Mouse (Mus musculus) intestine, embryonic 14.5 days (tissue): Measurements from ENCODE around the gene Rft1. TPM values are rescaled to one million over a fixed set of nuclear protein-coding genes. Genes with fewer than 3 reads are reported as not detected.

Experiments
- ATAC-seq: fragments of 200-750 bp; cut with Nextera tagmentation; replicated peaks from 2 replicates; pipeline ENCODE4 v1.8.0; 2017; ENCODE audit warnings: low read depth, moderate number of reproducible peaks, moderate TSS enrichment, moderate library complexity; ENCODE audit not compliant: low FRiP score, low TSS enrichment
- DNase-seq: peaks from one replicate; pipeline ENCODE4 v3.0.0-alpha.2; 2018; ENCODE audit warnings: low spot score
- H3K27ac ChIP-seq: fragments of 300-500 bp; sonication (generic); 2 replicates; pipeline ENCODE4 v1.5.1; 2014; ENCODE audit warnings: low read depth, mild to moderate bottlenecking, control low read depth
- H3K27me3 ChIP-seq: fragments of 300-500 bp; sonication (generic); replicated peaks from 2 replicates; pipeline ENCODE4 v1.6.1; 2014; ENCODE audit warnings: low read length, control low read depth; ENCODE audit not compliant: control insufficient read depth, insufficient read depth
- H3K36me3 ChIP-seq: fragments of 300-500 bp; sonication (generic); 2 replicates; pipeline ENCODE4 v1.6.1; 2014; ENCODE audit warnings: low read length, control low read depth; ENCODE audit not compliant: control insufficient read depth, insufficient read depth
- H3K4me1 ChIP-seq: fragments of 300-500 bp; sonication (generic); replicated peaks from 2 replicates; pipeline ENCODE4 v1.6.1; 2014; ENCODE audit warnings: low read length, control low read depth, mixed read lengths; ENCODE audit not compliant: control insufficient read depth, insufficient read depth
- H3K4me2 ChIP-seq: fragments of 300-500 bp; sonication (generic); 2 replicates; pipeline ENCODE4 v1.6.1; 2014; ENCODE audit warnings: low read length
- H3K4me3 ChIP-seq: fragments of 300-500 bp; sonication (generic); 2 replicates; pipeline ENCODE4 v1.5.1; 2014; ENCODE audit warnings: low read depth, low read length, control low read depth, mixed read lengths
- H3K9ac ChIP-seq: fragments of 300-500 bp; sonication (generic); 2 replicates; pipeline ENCODE4 v1.6.1; 2014; ENCODE audit warnings: mild to moderate bottlenecking, low read length
- H3K9me3 ChIP-seq: fragments of 300-500 bp; sonication (generic); 2 replicates; pipeline ENCODE4 v1.6.1; 2016; ENCODE audit warnings: low read length, control low read depth; ENCODE audit not compliant: control insufficient read depth
- WGBS: fragments of 180-500 bp; shearing (Covaris S2); extraction: QIAGEN DNeasy Blood & Tissue Kit; methylation state at CpG from one replicate; pipeline ENCODE4 v1.1.7; 2014; 5-methylcytosine and 5-hydroxymethylcytosine counted together
- polyA plus RNA-seq: library from polyadenylated mRNA; unstranded; fragments of >200 nt; fragmentation: Nextera tagmentation; extraction: Ambion mirVana; gene quantifications from 2 replicates; pipeline ENCODE4 v1.2.1, GENCODE M21; 2014

Gene Rft1
- polyA plus RNA-seq, 1 experiment from 2014 or later: 16.6 TPM

DNA sequence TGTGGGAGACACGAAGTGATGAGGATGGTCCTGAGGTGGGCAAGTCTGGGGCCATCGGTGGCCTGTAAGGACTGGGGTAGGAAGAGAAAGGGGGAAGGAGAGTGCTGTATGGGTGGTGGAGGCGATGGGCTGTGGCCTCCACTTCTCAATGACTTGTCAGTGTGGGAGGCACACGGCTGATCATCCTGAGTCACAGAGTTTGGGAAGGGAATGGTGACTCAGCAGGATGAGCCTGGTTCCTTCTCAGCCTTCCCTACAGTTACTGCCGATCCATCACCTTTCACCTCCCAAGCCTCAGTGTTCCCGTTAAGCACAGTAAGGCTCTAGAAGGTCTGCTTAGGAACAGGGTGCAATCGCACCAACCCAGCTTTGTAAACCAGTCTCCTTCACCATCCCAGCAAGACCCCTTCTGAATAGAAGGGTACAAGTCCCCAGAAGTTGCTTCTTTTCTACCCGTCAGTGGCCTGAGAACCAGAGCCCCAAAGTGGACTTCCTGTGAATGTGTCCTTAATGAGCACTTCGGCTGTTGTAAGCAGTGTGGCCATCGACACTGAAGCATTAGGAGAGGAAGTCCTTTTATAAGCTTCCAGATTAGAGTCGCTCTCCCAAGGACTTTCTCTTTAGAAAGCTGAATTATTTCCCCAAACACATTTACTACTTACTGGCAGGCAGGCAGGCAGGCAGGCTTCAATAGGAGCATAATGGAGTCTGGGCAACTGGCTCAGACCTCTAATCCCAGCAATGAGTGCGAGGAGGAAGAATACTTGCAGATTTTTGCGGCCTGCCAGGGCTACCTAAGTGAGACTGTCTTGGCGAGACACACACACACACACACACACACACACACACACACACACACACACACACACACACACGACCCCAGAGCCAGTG lies 17.2 kb downstream of the Rft1 start:
- Histone ChIP-seq H3K36me3 (peaks cover 63% of the 10 kb centered on the region), H3K9me3 (no peaks in the 10 kb centered on the region), H3K4me2 (no peak overlapping the region), H3K27me3 (no peaks in the 10 kb centered on the region), H3K27ac (no peak overlapping the region), H3K4me1 (no peaks in the 10 kb centered on the region), H3K9ac (no peak overlapping the region; the same call in 1 of the 2 replicates), H3K4me3 (no peak overlapping the region)
- DNase-seq (no peak), ATAC-seq (no peak)
- WGBS: 70% methylated on average over 15 of the region's 15 CpGs

DNA sequence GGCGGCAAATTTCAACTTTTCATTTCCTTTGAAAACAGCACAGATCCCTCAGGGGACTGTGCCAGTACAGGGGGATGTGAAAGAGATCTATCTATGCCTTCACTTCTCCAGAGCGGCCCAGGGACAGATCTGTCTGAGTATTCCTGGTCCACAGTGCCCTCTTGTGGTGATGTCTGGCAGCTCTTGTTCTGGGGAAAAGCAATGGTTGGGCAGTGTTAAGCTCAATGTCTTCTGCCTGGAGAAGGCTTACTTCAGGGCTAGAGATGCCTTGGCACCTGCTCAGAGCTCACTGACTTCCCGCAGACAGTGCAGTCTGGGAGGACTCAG lies 17.8 kb downstream of the Rft1 start:
- 8% methylated on average over 3 of the region's 3 CpGs for WGBS
- H3K27me3 ChIP-seq: no peaks in the 10 kb centered on the region
- peak; percentile 97 for DNase-seq
- H3K4me1 ChIP-seq: no peaks in the 10 kb centered on the region
- H3K4me2 ChIP-seq: no peak overlapping the region
- H3K9ac ChIP-seq: no peak overlapping the region
- peak; percentile 86 for ATAC-seq
- H3K9me3 ChIP-seq: no peaks in the 10 kb centered on the region
- no peak overlapping the region for H3K4me3 ChIP-seq
- peaks cover 63% of the 10 kb centered on the region for H3K36me3 ChIP-seq
- H3K27ac ChIP-seq: no peak overlapping the region

DNA sequence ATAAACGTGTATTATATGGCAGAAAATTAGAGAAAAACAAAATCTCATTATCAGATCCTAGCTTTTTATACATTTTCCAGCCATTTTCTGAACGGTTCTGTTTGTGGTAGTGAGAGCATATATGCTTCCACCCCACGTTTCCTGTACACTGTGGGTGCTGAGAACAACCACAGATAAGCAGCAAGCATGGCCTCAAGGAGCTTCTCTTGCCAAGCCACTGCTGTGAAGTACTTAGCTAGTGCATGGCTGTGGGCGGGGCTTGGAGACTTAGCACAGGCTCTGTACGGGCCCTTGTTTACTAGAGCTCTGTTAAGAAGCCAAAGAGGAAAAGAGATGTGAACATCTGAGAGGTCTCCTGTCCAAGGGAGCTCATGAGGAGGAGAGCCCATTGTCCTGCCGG lies 20.8 kb downstream of the Rft1 start:
- H3K27me3 ChIP-seq: no peaks in the 10 kb centered on the region
- 72% methylated on average over 6 of the region's 6 CpGs for WGBS
- no peak overlapping the region for H3K4me2 ChIP-seq
- H3K27ac ChIP-seq: no peak overlapping the region
- peaks cover 64% of the 10 kb centered on the region for H3K36me3 ChIP-seq
- no peak overlapping the region for H3K9ac ChIP-seq
- H3K9me3 ChIP-seq: no peaks in the 10 kb centered on the region
- ATAC-seq (no peak), DNase-seq (no peak)
- no peaks in the 10 kb centered on the region for H3K4me1 ChIP-seq
- no peak overlapping the region for H3K4me3 ChIP-seq

DNA sequence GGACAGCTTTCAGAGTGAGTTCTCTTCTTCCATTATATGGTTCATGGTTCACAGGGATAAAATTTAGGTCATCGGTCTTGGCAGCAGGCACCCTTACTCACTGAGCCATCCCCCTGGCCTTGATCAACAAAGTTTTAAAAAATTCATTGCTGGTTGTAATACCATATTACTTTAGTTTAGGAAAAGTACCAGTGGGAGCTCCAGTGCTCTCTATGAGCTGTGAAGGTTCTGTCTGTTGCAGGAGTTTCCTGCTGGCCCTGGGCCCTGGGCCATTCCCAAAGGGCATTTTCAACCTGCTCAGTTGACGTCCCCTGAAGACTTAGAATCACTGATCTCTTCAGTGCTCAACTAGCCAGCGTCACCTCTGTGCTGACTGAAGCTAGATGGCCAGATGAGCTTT lies 28.0 kb downstream of the Rft1 start:
- peaks cover 64% of the 10 kb centered on the region for H3K36me3 ChIP-seq
- H3K4me1 ChIP-seq: no peaks in the 10 kb centered on the region
- ATAC-seq (no peak), DNase-seq (no peak)
- no peak overlapping the region for H3K4me2 ChIP-seq
- H3K27ac ChIP-seq: no peak overlapping the region
- no peaks in the 10 kb centered on the region for H3K9me3 ChIP-seq
- no peak overlapping the region for H3K4me3 ChIP-seq
- no peaks in the 10 kb centered on the region for H3K27me3 ChIP-seq
- WGBS: 94% methylated on average over 3 of the region's 3 CpGs
- H3K9ac ChIP-seq: no peak overlapping the region

- H3K4me2 ChIP-seq: no peak overlapping the region
- DNase-seq: no peak
- no peak overlapping the region for H3K4me3 ChIP-seq
- no peak overlapping the region for H3K27ac ChIP-seq
- ATAC-seq: no peak
- no peak overlapping the region for H3K9ac ChIP-seq
- H3K9me3 ChIP-seq: no peaks in the 10 kb centered on the region
- no peaks in the 10 kb centered on the region for H3K4me1 ChIP-seq
- no peaks in the 10 kb centered on the region for H3K27me3 ChIP-seq
- WGBS: 82% methylated on average over 3 of the region's 3 CpGs
- H3K36me3 ChIP-seq: peaks cover 21% of the 10 kb centered on the region
Measured at GRCm38 (mm10) chr14:30690685-30691084, 36.5 kb downstream of the Rft1 start.

DNA sequence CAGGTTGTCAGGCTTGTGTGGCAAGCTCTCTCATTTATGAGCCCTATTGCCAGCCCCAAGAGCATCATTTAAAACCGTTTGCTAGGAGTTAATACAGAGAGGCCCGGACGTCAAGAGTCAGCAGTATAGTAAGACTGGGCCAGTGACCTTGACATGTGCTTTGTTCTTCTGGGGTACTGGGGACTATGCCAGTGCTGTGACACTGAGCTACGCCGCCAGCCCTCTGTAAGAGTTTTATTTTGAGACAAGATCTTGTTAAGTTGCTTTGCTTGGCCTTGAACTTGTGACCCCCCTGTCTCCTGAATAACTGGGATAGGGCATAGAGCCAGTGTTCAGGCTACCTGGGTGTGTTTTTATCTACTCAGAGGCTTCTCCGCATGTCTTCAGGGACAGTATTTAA lies 38.3 kb downstream of the Rft1 start:
- H3K36me3 ChIP-seq: peaks cover 17% of the 10 kb centered on the region
- no peak overlapping the region for H3K9ac ChIP-seq
- no peak for DNase-seq
- no peak overlapping the region for H3K4me3 ChIP-seq
- no peak for ATAC-seq
- H3K4me2 ChIP-seq: no peak overlapping the region
- 81% methylated on average over 6 of the region's 6 CpGs for WGBS
- no peaks in the 10 kb centered on the region for H3K4me1 ChIP-seq
- H3K9me3 ChIP-seq: no peaks in the 10 kb centered on the region
- H3K27ac ChIP-seq: no peak overlapping the region
- H3K27me3 ChIP-seq: no peaks in the 10 kb centered on the region

- Histone ChIP-seq H3K36me3 (peaks cover 11% of the 10 kb centered on the region), H3K27ac (no peak overlapping the region), H3K4me2 (no peak overlapping the region), H3K4me1 (no peaks in the 10 kb centered on the region), H3K9me3 (no peaks in the 10 kb centered on the region), H3K27me3 (no peaks in the 10 kb centered on the region), H3K9ac (no peak overlapping the region), H3K4me3 (no peak overlapping the region)
- ATAC-seq (no peak), DNase-seq (no peak)
- 87% methylated on average over 2 of the region's 2 CpGs for WGBS
Measured at GRCm38 (mm10) chr14:30694786-30695185, 40.6 kb downstream of the Rft1 start.

- WGBS: 76% methylated on average over 4 of the region's 4 CpGs
Measured at GRCm38 (mm10) chr14:30695609-30696008, 41.4 kb downstream of the Rft1 start.

More at GRCm38 (mm10) chr14:30695609-30696008, 41.4 kb downstream of the Rft1 start:
- H3K36me3 ChIP-seq: peaks cover 3% of the 10 kb centered on the region; the same call in 1 of the 2 replicates
- H3K4me3 ChIP-seq: no peak overlapping the region
- no peak for DNase-seq
- no peak overlapping the region for H3K9ac ChIP-seq
- no peaks in the 10 kb centered on the region for H3K27me3 ChIP-seq
- no peaks in the 10 kb centered on the region for H3K4me1 ChIP-seq
- H3K9me3 ChIP-seq: no peaks in the 10 kb centered on the region
- no peak for ATAC-seq
- H3K4me2 ChIP-seq: no peak overlapping the region
- H3K27ac ChIP-seq: no peak overlapping the region
